Mouse (Mus musculus) limb, embryonic 12.5 days (tissue): ENCODE measurements at regions not wholly inside any gene's neighbourhood (a gene's known extent, or its start where the extent isn't known, plus 50 kb on each side); places are given as distances from the start of the nearest gene placed in this dataset.

ENCODE experiments used
- ATAC-seq: fragments of 200-750 bp; cut with Nextera tagmentation; 2 replicates; pipeline ENCODE4 v1.8.0; 2017; ENCODE audit warnings: low read depth, moderate TSS enrichment; ENCODE audit not compliant: insufficient number of reproducible peaks, insufficient read depth, low FRiP score, low TSS enrichment
- H3K27ac ChIP-seq: fragments of 300-500 bp; sonication (generic); 2 replicates; pipeline ENCODE4 v1.5.1; 2016; ENCODE audit warnings: mild to moderate bottlenecking, moderate library complexity
- H3K27me3 ChIP-seq: fragments of 300-500 bp; sonication (generic); 2 replicates; pipeline ENCODE4 v1.6.1; 2016; ENCODE audit warnings: mild to moderate bottlenecking, moderate library complexity
- H3K36me3 ChIP-seq: fragments of 300-500 bp; sonication (generic); 2 replicates; pipeline ENCODE4 v1.6.1; 2016; ENCODE audit warnings: mild to moderate bottlenecking, moderate library complexity
- H3K4me1 ChIP-seq: fragments of 300-500 bp; sonication (generic); replicated peaks from 2 replicates; pipeline ENCODE4 v1.6.1; 2016
- H3K4me2 ChIP-seq: fragments of 300-500 bp; sonication (generic); 2 replicates; pipeline ENCODE4 v1.6.1; 2016; ENCODE audit warnings: mild to moderate bottlenecking, moderate library complexity
- H3K4me3 ChIP-seq: fragments of 300-500 bp; sonication (generic); replicated peaks from 2 replicates; pipeline ENCODE4 v1.5.1; 2016; ENCODE audit warnings: mild to moderate bottlenecking
- H3K9ac ChIP-seq: fragments of 300-500 bp; sonication (generic); replicated peaks from 2 replicates; pipeline ENCODE4 v1.6.1; 2016; ENCODE audit warnings: mild to moderate bottlenecking, moderate library complexity
- H3K9me3 ChIP-seq: fragments of 300-500 bp; sonication (generic); 2 replicates; pipeline ENCODE4 v1.6.1; 2016; ENCODE audit warnings: mild to moderate bottlenecking, moderate library complexity
- WGBS: fragments of 180-500 bp; shearing (Covaris S2); methylation state at CpG from one replicate; pipeline ENCODE4 v1.1.7; 2016; 5-methylcytosine and 5-hydroxymethylcytosine counted together

- H3K36me3 ChIP-seq = no peaks in the 10 kb centered on the region
- H3K9ac ChIP-seq = no peak overlapping the region
- peaks cover 15% of the 10 kb centered on the region for H3K27me3 ChIP-seq
- 87% methylated on average over 8 of the region's 8 CpGs for WGBS
- no peak overlapping the region for H3K4me2 ChIP-seq
- no peak overlapping the region for H3K4me3 ChIP-seq
- 0 out of 2 replicates have a peak, but pooled peaks cover 16% of the 10 kb centered on the region for H3K4me1 ChIP-seq
- H3K9me3 ChIP-seq = peaks cover 4% of the 10 kb centered on the region; the same call in 1 of the 2 replicates
- no peak overlapping the region for H3K27ac ChIP-seq
- no peak for ATAC-seq
These were observed 181.5 kb upstream of the Zfp703 start for GRCm38 (mm10) chr8:26795616-26796015.

GRCm38 (mm10) chr8:26799814-26800213 is 177.3 kb upstream of the Zfp703 start:
- no peak overlapping the region for H3K27ac ChIP-seq
- no peak for ATAC-seq
- H3K9ac ChIP-seq = no peak overlapping the region
- no peaks in the 10 kb centered on the region for H3K36me3 ChIP-seq
- no peak overlapping the region for H3K4me2 ChIP-seq
- H3K4me1 ChIP-seq = peaks cover 19% of the 10 kb centered on the region
- no peak overlapping the region for H3K4me3 ChIP-seq
- 41% methylated on average over 1 of the region's 1 CpGs for WGBS
- H3K9me3 ChIP-seq = peaks cover 4% of the 10 kb centered on the region; the same call in 1 of the 2 replicates
- peaks cover 40% of the 10 kb centered on the region for H3K27me3 ChIP-seq

- no peak for ATAC-seq
- no peaks in the 10 kb centered on the region for H3K36me3 ChIP-seq
- H3K4me2 ChIP-seq = no peak overlapping the region
- peaks cover 58% of the 10 kb centered on the region for H3K4me1 ChIP-seq
- H3K9ac ChIP-seq = no peak overlapping the region
- H3K9me3 ChIP-seq = no peaks in the 10 kb centered on the region
- 30% methylated on average over 9 of the region's 9 CpGs for WGBS
- no peak overlapping the region for H3K4me3 ChIP-seq
- peaks cover 52% of the 10 kb centered on the region for H3K27me3 ChIP-seq
- H3K27ac ChIP-seq = no peak overlapping the region
These were observed 173.0 kb upstream of the Zfp703 start for GRCm38 (mm10) chr8:26804089-26804488.

- H3K4me3 ChIP-seq = no peak overlapping the region
- no peak overlapping the region for H3K9ac ChIP-seq
- WGBS = 3% methylated on average over 7 of the region's 7 CpGs
- H3K4me1 ChIP-seq = peaks cover 58% of the 10 kb centered on the region
- H3K36me3 ChIP-seq = no peaks in the 10 kb centered on the region
- ATAC-seq = no peak
- H3K4me2 ChIP-seq = peak overlapping the region; percentile 37
- H3K9me3 ChIP-seq = no peaks in the 10 kb centered on the region
- peak overlapping the region; percentile 69; the same call in 1 of the 2 replicates for H3K27ac ChIP-seq
- peaks cover 56% of the 10 kb centered on the region for H3K27me3 ChIP-seq
These were observed 172.2 kb upstream of the Zfp703 start for GRCm38 (mm10) chr8:26804901-26805341.

- Histone ChIP-seq H3K9me3 (no peaks in the 10 kb centered on the region), H3K4me1 (peaks cover 58% of the 10 kb centered on the region), H3K9ac (no peak overlapping the region), H3K36me3 (no peaks in the 10 kb centered on the region), H3K27me3 (peaks cover 61% of the 10 kb centered on the region), H3K4me3 (no peak overlapping the region), H3K4me2 (peak overlapping the region; percentile 37), H3K27ac (peak overlapping the region; percentile 72)
- 2% methylated on average over 6 of the region's 6 CpGs for WGBS
- no peak for ATAC-seq
These were observed 171.7 kb upstream of the Zfp703 start for GRCm38 (mm10) chr8:26805371-26805821.

- ATAC-seq = no peak
- Histone ChIP-seq H3K36me3 (no peaks in the 10 kb centered on the region), H3K4me1 (peaks cover 65% of the 10 kb centered on the region), H3K9me3 (no peaks in the 10 kb centered on the region), H3K27ac (no peak overlapping the region), H3K4me2 (peak overlapping the region; percentile 36), H3K27me3 (peaks cover 58% of the 10 kb centered on the region), H3K4me3 (no peak overlapping the region), H3K9ac (no peak overlapping the region)
- WGBS = 2% methylated on average over 11 of the region's 11 CpGs
These were observed 168.9 kb upstream of the Zfp703 start for GRCm38 (mm10) chr8:26808111-26808651.

GRCm38 (mm10) chr8:26808771-26809170 is 168.4 kb upstream of the Zfp703 start:
- no peak overlapping the region for H3K9ac ChIP-seq
- H3K27ac ChIP-seq = no peak overlapping the region
- ATAC-seq = no peak
- H3K27me3 ChIP-seq = peaks cover 52% of the 10 kb centered on the region
- no peak overlapping the region for H3K4me3 ChIP-seq
- no peak overlapping the region for H3K4me2 ChIP-seq
- peaks cover 64% of the 10 kb centered on the region for H3K4me1 ChIP-seq
- H3K9me3 ChIP-seq = no peaks in the 10 kb centered on the region
- 7% methylated on average over 3 of the region's 3 CpGs for WGBS
- H3K36me3 ChIP-seq = no peaks in the 10 kb centered on the region

GRCm38 (mm10) chr8:26809943-26810342 is 167.2 kb upstream of the Zfp703 start:
- no peak overlapping the region for H3K4me2 ChIP-seq
- 84% methylated on average over 7 of the region's 7 CpGs for WGBS
- no peak overlapping the region for H3K27ac ChIP-seq
- no peak for ATAC-seq
- no peaks in the 10 kb centered on the region for H3K9me3 ChIP-seq
- no peak overlapping the region for H3K9ac ChIP-seq
- no peak overlapping the region for H3K4me3 ChIP-seq
- peaks cover 54% of the 10 kb centered on the region for H3K4me1 ChIP-seq
- peaks cover 43% of the 10 kb centered on the region for H3K27me3 ChIP-seq
- H3K36me3 ChIP-seq = no peaks in the 10 kb centered on the region

- Histone ChIP-seq H3K4me1 (peaks cover 36% of the 10 kb centered on the region), H3K9me3 (no peaks in the 10 kb centered on the region), H3K27ac (no peak overlapping the region), H3K4me2 (no peak overlapping the region), H3K36me3 (no peaks in the 10 kb centered on the region), H3K27me3 (peaks cover 58% of the 10 kb centered on the region), H3K4me3 (no peak overlapping the region), H3K9ac (no peak overlapping the region)
- 56% methylated on average over 12 of the region's 12 CpGs for WGBS
- no peak for ATAC-seq
These were observed 165.4 kb upstream of the Zfp703 start for GRCm38 (mm10) chr8:26811533-26812236.

GRCm38 (mm10) chr8:26813198-26813815 is 163.8 kb upstream of the Zfp703 start:
- H3K9me3 ChIP-seq = no peaks in the 10 kb centered on the region
- no peak overlapping the region for H3K4me2 ChIP-seq
- no peak overlapping the region for H3K27ac ChIP-seq
- ATAC-seq = no peak
- 76% methylated on average over 9 of the region's 9 CpGs for WGBS
- no peak overlapping the region for H3K4me3 ChIP-seq
- peaks cover 20% of the 10 kb centered on the region for H3K4me1 ChIP-seq
- H3K9ac ChIP-seq = no peak overlapping the region
- H3K27me3 ChIP-seq = peaks cover 55% of the 10 kb centered on the region
- H3K36me3 ChIP-seq = no peaks in the 10 kb centered on the region

- H3K4me2 ChIP-seq = no peak overlapping the region
- H3K36me3 ChIP-seq = no peaks in the 10 kb centered on the region
- H3K4me3 ChIP-seq = no peak overlapping the region
- peaks cover 10% of the 10 kb centered on the region for H3K4me1 ChIP-seq
- ATAC-seq = no peak
- no peaks in the 10 kb centered on the region for H3K9me3 ChIP-seq
- 77% methylated on average over 15 of the region's 15 CpGs for WGBS
- H3K9ac ChIP-seq = no peak overlapping the region
- H3K27me3 ChIP-seq = peaks cover 43% of the 10 kb centered on the region
- H3K27ac ChIP-seq = no peak overlapping the region
These were observed 162.0 kb upstream of the Zfp703 start for GRCm38 (mm10) chr8:26815020-26815584.
